Mouse (Mus musculus) G1E (cell line): ENCODE measurements around the gene Mkrn1. TPM values are rescaled to one million over a fixed set of nuclear protein-coding genes. Genes with fewer than 3 reads are reported as not detected.

ENCODE experiments used
- ATAC-seq: 2 replicates; pipeline ENCODE4 v1.8.0; 2016; ENCODE audit warnings: mild to moderate bottlenecking; ENCODE audit not compliant: insufficient number of reproducible peaks, poor library complexity, low FRiP score, severe bottlenecking; ENCODE audit errors: extremely low read depth
- DNase-seq: peaks from one replicate; pipeline ENCODE4 v3.0.0; 2012; ENCODE audit warnings: low spot score
- H3K27me3 ChIP-seq: 2 replicates; pipeline ENCODE4 v1.6.1; 2012; ENCODE audit warnings: mild to moderate bottlenecking, low read length, inconsistent platforms; ENCODE audit not compliant: insufficient read depth
- H3K36me3 ChIP-seq: replicated peaks from 2 replicates; pipeline ENCODE3; 2012; ENCODE audit warnings: mild to moderate bottlenecking, inconsistent platforms
- H3K4me1 ChIP-seq: 2 replicates; pipeline ENCODE4 v1.6.1; 2012; ENCODE audit warnings: low read depth, low read length, inconsistent platforms, mixed read lengths; ENCODE audit not compliant: insufficient read depth
- H3K4me3 ChIP-seq: 2 replicates; pipeline ENCODE4 v1.5.1; 2012; ENCODE audit warnings: low read depth, mild to moderate bottlenecking, inconsistent platforms, low read length, moderate library complexity, mixed read lengths
- H3K9me3 ChIP-seq: replicated peaks from 2 replicates; pipeline ENCODE4 v1.6.1; 2012; ENCODE audit warnings: inconsistent platforms
- CTCF ChIP-seq: IDR thresholded peaks from 2 replicates; pipeline ENCODE4 v1.5.1; 2012; ENCODE audit warnings: low read depth, low read length, inconsistent platforms, mixed read lengths
- GATA1 ChIP-seq: IDR thresholded peaks from 2 replicates; pipeline ENCODE4 v1.6.1; 2012; ENCODE audit warnings: borderline replicate concordance, low read length, inconsistent platforms, mixed read lengths
- GATA2 ChIP-seq: IDR thresholded peaks from 2 replicates; pipeline ENCODE4 v1.6.1; 2012; ENCODE audit warnings: low read depth, low read length, inconsistent platforms, borderline replicate concordance
- POLR2AphosphoS5 ChIP-seq: IDR thresholded peaks from 2 replicates; pipeline ENCODE4 v1.6.1; 2012; ENCODE audit warnings: low read depth, low read length, inconsistent platforms; ENCODE audit not compliant: insufficient replicate concordance
- TAL1 ChIP-seq: conservative IDR thresholded peaks from 2 replicates; pipeline ENCODE4 v1.6.1; 2012; ENCODE audit warnings: low read depth, low read length, inconsistent platforms, mixed read lengths
- polyA plus RNA-seq: library from polyadenylated mRNA; stranded (reverse); fragments of >175 nt; gene quantifications from 2 replicates; pipeline ENCODE4 v1.2.3, GENCODE M21; 2012
- total RNA-seq, 2 experiments: library from RNA; stranded (forward) in 1 of 2; stranded (reverse) in 1 of 2; fragments of 200-1000 nt in 1 of 2; fragments of >200 nt in 1 of 2; fragmentation: Nextera tagmentation in 1 of 2; gene quantifications; 2 replicates each; pipeline ENCODE4 v1.2.3; 2014 to 2017

Gene Mkrn1
- total and polyA plus RNA-seq, 3 experiments, result 45.4 to 60.5 (median 59.5) TPM

GRCm38 (mm10) chr6:39433174-39433573, 12.9 kb upstream of the Mkrn1 start:
- peaks cover 15% of the 10 kb centered on the region for H3K4me1 ChIP-seq

GRCm38 (mm10) chr6:39430722-39431121, 10.5 kb upstream of the Mkrn1 start:
- peaks cover 20% of the 10 kb centered on the region for H3K4me1 ChIP-seq
- TF ChIP-seq GATA2 (no peak), CTCF (no peak), TAL1 (no peak), GATA1 (no peak), POLR2AphosphoS5 (no peak)
- DNase-seq, result no peak

More at GRCm38 (mm10) chr6:39433174-39433573, 12.9 kb upstream of the Mkrn1 start:
- H3K36me3 ChIP-seq, result no peaks in the 10 kb centered on the region
- TF ChIP-seq TAL1 (no peak), POLR2AphosphoS5 (no peak), CTCF (no peak), GATA2 (no peak), GATA1 (no peak)
- DNase-seq (no peak), ATAC-seq (no peak)
- H3K4me3 ChIP-seq, result no peak overlapping the region
- no peaks in the 10 kb centered on the region for H3K9me3 ChIP-seq
- H3K27me3 ChIP-seq, result 0 out of 2 replicates have a peak, but pooled peaks cover 2% of the 10 kb centered on the region

GRCm38 (mm10) chr6:39429007-39429788, 8.9 kb upstream of the Mkrn1 start:
- no peaks in the 10 kb centered on the region for H3K36me3 ChIP-seq
- ATAC-seq (no peak), DNase-seq (no peak)

More at GRCm38 (mm10) chr6:39430722-39431121, 10.5 kb upstream of the Mkrn1 start:
- no peak overlapping the region for H3K4me3 ChIP-seq
- H3K9me3 ChIP-seq, result no peaks in the 10 kb centered on the region
- 0 out of 2 replicates have a peak, but pooled peaks cover 2% of the 10 kb centered on the region for H3K27me3 ChIP-seq
- H3K36me3 ChIP-seq, result no peaks in the 10 kb centered on the region
- no peak for ATAC-seq

GRCm38 (mm10) chr6:39427276-39428003, 7.2 kb upstream of the Mkrn1 start:
- 0 out of 2 replicates have a peak, but pooled peaks cover 2% of the 10 kb centered on the region for H3K27me3 ChIP-seq
- no peak overlapping the region for H3K4me3 ChIP-seq
- H3K9me3 ChIP-seq, result no peaks in the 10 kb centered on the region
- TF ChIP-seq GATA1, result no peak
- TF ChIP-seq GATA2, result no peak
- TF ChIP-seq CTCF, result no peak
- TF ChIP-seq POLR2AphosphoS5, result no peak
- TF ChIP-seq TAL1, result no peak
- ATAC-seq (no peak), DNase-seq (no peak)
- H3K4me1 ChIP-seq, result peaks cover 36% of the 10 kb centered on the region
- H3K36me3 ChIP-seq, result no peaks in the 10 kb centered on the region

More at GRCm38 (mm10) chr6:39429007-39429788, 8.9 kb upstream of the Mkrn1 start:
- Histone ChIP-seq H3K4me1 (peaks cover 20% of the 10 kb centered on the region), H3K9me3 (no peaks in the 10 kb centered on the region), H3K4me3 (no peak overlapping the region), H3K27me3 (0 out of 2 replicates have a peak, but pooled peaks cover 2% of the 10 kb centered on the region)
- no peak for TF ChIP-seq CTCF
- TF ChIP-seq GATA1, result no peak
- no peak; the same call in 1 of the 2 replicates for TF ChIP-seq TAL1
- no peak for TF ChIP-seq GATA2
- TF ChIP-seq POLR2AphosphoS5, result no peak

GRCm38 (mm10) chr6:39426725-39427124, 6.5 kb upstream of the Mkrn1 start:
- H3K36me3 ChIP-seq, result no peaks in the 10 kb centered on the region
- no peaks in the 10 kb centered on the region for H3K27me3 ChIP-seq
- peaks cover 40% of the 10 kb centered on the region for H3K4me1 ChIP-seq
- no peaks in the 10 kb centered on the region for H3K9me3 ChIP-seq
- H3K4me3 ChIP-seq, result no peak overlapping the region
- TF ChIP-seq CTCF (no peak), GATA2 (no peak), GATA1 (no peak), TAL1 (no peak), POLR2AphosphoS5 (no peak)
- no peak for DNase-seq
- no peak for ATAC-seq

GRCm38 (mm10) chr6:39425181-39425580, 4.9 kb upstream of the Mkrn1 start:
- no peak for TF ChIP-seq TAL1
- no peak for TF ChIP-seq POLR2AphosphoS5
- TF ChIP-seq GATA2, result no peak
- TF ChIP-seq CTCF, result no peak
- no peak for TF ChIP-seq GATA1
- H3K4me3 ChIP-seq, result no peak overlapping the region
- peaks cover 43% of the 10 kb centered on the region for H3K4me1 ChIP-seq
- DNase-seq, result no peak
- ATAC-seq, result no peak
- H3K9me3 ChIP-seq, result no peaks in the 10 kb centered on the region
- H3K27me3 ChIP-seq, result no peaks in the 10 kb centered on the region
- H3K36me3 ChIP-seq, result no peaks in the 10 kb centered on the region
